Mouse (Mus musculus) thymus, postnatal 25 days (tissue): ENCODE data around the gene Cdk14.
"Not testable (repeated sequence)": the region's sequence is repeated elsewhere in the genome, so short reads cannot be mapped to it uniquely, and the experiment has no call there.

ENCODE experiments used
- DNase-seq: peaks from one replicate; pipeline ENCODE4 v3.0.0; 2022

Cdk14 gene

DNA sequence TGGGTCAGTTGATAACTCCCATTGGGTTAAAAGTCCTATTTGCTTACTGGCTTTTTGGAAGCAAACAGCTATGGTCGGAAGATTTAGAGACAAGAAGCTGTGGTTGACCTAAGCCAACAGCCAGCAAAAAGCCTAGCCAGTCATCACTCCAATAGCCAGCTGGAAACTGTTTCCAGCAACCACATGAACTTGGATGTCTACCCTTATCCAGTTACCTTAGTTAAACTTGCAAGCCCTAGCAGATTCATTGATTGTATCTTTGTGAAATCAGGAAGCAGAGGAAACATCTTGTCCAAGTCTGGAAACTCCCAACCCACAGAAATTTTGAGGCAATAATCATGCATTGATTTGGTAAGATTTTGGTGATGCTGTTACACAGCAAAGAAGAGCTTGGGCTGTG lies 458.5 kb downstream of the Cdk14 start:
- DNase-seq = no peak

- DNase-seq = no peak
Observed at GRCm38 (mm10) chr5:4959446-4959845, 460.7 kb downstream of the Cdk14 start.

DNA sequence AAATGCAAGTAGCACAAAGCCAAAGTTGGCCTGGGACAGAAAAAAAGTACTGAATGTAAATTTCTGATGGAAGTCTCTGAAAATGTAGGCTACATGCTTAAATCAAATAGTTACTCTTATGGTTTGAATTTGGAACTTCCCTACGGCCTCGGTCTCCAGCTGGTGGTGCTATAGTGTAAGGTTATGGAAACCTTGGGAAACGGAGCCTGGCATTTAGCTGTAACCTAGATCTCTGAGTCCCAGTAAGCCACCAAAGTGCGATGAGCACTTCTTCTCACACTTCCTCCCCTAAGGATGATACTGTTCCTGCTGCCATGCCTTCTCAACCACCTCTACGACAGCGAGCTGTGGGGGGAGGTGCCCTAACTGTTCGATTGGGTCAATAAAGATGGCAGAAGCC lies 464.1 kb downstream of the Cdk14 start:
- DNase-seq = no peak

- DNase-seq = no peak
Observed at GRCm38 (mm10) chr5:4955392-4955791, 464.7 kb downstream of the Cdk14 start.

GRCm38 (mm10) chr5:4949433-4949832 lies 470.7 kb downstream of the Cdk14 start:
- no peak for DNase-seq

DNA sequence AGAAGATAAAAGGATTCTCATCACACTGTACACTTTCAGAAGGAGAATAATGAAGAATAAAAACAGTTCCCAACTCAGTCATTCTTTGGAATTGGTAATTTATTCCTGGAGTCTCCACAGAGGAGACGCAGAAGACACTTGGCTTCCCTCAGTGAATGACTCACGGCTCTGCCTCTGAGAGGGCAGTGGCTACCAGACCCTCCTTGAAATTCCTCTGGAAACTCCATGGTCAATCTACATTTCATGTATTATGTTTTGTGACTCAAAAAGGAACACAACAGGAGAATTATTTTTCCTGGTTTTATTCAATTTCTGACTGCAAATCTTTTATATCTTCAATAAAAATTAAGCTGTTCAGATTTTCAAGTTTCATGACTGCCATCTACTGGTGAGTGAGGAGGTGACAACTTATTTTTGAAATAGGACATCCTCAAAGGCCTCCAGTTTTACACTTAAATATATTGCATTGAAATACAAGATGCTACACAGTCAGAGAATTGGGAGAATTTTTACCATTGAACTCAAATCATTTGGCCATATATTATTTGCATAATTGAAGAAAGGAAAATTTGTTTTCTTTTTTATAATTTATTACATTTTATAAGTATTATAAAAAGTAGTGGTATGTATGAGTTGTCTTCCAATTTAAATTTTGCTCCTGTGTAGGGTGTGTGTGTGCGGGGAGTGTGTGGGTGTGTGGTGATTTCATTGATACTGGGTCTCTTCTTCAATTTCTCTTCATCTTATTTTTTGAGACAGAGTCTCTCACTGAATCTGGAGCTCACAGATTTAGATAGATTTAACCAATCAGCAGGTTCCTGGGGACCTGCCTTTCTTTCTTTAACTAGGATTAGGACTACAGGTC lies 471.8 kb downstream of the Cdk14 start:
- no peak for DNase-seq

DNA sequence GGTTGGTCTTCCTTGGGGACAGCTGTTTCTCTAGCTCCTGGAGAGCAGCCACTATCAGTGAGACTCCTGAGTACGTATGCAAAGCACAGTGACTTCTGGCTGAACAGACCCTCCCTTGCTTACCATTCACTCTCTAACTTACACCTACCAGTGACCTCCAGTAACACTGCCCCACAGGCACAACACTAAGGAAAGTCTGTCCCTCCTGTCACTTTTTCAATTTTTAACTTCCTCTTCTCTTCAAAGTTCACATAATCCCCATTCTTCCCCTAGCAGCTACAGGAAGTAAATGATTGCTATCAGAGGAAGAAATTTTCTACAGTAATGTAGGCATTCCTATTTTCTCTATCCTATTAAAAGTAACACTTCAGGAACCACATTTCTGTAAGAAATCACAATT lies 485.0 kb downstream of the Cdk14 start:
- DNase-seq = no peak

DNA sequence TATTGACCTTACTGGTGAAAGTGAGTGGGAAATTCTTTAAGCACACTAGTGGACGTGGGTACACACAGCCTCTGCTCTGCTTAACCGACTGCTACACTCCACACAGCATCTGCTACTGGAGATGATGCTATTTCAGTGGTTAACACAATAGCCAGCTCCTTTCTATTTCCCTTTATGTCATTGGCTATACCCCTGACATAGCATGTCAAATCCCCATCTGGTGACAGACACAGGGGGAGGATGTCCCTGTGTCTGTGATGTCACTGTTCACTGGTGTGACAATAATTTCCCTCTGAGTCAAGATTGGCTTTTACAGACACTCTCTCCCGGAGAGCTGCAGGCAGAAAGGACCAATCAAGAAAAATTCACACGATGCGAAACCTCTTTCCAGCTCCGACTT lies 485.6 kb downstream of the Cdk14 start:
- no peak for DNase-seq

DNA sequence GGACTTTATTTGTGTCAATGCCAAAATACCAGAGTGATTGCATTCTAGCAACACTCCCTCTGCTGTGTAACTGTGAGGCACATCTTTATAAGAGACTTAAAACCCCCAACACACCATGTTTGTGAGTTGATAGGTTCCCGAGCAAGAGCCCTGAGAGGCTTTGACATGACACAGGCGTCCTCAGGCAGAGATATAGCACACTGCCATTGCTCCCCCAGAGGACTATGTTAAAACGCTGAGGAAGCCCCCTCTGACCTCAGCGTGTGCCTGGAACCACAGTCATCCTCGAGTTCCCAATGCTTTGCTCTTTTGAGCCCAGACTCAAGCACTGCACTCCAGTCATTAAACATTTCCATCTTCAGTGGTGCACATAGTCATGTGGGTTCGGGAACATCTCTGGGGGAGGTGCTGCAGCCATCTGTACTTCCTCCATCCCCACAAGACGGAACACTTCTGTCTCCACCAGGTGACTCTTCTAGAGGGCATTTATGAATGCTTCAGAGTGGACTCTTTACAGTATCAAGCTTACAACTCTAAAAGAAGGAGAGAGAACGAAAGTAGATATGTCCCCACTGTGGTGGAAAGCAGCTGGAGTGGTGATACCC lies 488.5 kb downstream of the Cdk14 start:
- no peak for DNase-seq

DNA sequence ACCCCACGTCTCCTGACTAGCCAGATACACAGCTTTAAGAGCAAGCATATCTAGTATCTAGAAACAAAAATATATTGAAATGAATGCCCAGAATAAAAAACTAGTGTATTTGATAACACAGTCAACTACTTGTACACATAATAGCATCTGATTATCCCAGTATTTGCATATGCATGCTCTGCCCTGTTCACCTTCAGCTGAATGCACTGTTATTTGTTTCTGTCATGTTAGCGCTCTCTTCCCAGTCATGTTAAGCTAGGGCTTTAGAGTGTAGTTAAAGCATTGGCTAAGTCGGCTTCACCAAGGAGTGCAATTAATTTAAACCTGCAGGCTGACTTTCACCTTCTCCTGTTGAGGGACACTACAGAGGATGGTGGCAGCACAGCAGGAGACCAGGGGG lies 490.5 kb downstream of the Cdk14 start:
- no peak for DNase-seq

- DNase-seq = no peak
Observed at GRCm38 (mm10) chr5:4924866-4925265, 495.2 kb downstream of the Cdk14 start.

GRCm38 (mm10) chr5:4918376-4918775 lies 501.7 kb downstream of the Cdk14 start:
- DNase-seq = peak; percentile 22

GRCm38 (mm10) chr5:4917743-4918142 lies 502.4 kb downstream of the Cdk14 start:
- no peak for DNase-seq

DNA sequence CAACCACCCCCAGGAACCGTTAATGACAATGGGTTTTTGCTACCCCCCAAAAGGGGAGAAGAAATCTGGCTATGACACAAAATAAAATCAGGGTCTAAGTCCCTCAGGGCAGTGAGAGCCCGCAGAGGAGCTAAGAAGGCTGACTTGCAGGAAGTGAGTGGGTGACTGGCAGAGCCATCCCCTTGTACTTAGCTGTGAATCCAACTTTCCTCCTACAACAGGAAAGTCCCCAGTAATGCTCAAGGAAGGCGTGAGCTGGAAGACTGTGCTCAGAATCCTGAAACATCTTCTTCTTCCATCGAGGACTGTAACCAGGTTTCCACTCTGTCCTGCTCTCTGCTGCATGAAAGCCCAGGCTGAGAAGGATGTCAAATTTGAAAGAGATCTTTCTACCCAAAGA lies 502.8 kb downstream of the Cdk14 start:
- DNase-seq = no peak

DNA sequence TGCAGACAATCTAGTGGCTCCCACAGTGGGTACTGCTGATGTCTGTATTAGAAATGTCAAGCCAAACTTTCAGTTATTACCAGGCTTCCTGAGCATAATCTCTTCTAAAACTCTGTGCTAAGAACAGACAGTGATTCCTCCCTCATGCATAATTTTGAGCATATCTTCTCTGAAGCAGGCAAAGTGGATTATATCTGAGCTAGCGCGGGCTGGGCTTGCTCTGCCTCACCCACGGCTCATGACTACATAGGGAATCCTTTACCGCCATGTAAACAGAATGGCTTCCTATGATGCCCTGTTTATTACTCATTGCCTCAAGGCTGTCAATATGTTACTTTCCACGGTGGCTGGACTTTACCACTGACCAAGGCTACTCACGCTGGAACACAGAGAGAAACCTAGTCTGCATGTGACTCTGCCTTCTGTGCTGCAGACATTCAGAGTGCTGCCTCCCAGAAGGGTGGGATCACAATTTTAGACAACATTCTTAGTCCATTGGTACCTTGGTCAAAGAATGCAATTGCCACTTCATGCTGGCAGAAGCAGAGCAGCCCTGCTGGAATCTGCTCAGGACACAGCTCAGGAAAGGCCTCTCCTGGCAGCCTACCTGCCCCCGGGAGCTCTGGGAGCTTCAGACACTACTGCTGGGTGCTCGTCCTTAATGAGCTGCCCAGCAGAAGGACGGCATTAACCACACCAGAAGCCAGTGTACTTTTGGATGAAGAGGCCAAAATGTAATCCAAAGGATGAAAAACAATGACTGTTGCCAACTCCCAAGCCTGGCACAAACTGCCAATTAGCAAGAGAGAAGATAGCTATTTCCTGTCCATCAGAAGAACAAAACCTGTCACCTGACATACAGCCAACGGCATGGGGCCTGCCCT lies 503.5 kb downstream of the Cdk14 start:
- no peak for DNase-seq

- not testable (repeated sequence) for DNase-seq
Observed at GRCm38 (mm10) chr5:4904911-4905310, 515.2 kb downstream of the Cdk14 start.

GRCm38 (mm10) chr5:4898241-4898640 lies 521.9 kb downstream of the Cdk14 start:
- no peak for DNase-seq

- DNase-seq = no peak
Observed at GRCm38 (mm10) chr5:4894988-4895387, 525.1 kb downstream of the Cdk14 start.

GRCm38 (mm10) chr5:4893852-4894207 lies 526.3 kb downstream of the Cdk14 start:
- DNase-seq = no peak

GRCm38 (mm10) chr5:4893206-4893851 lies 526.8 kb downstream of the Cdk14 start:
- DNase-seq = no peak

GRCm38 (mm10) chr5:4892734-4893133 lies 527.4 kb downstream of the Cdk14 start:
- no peak for DNase-seq

GRCm38 (mm10) chr5:4891862-4892704 lies 528.0 kb downstream of the Cdk14 start:
- DNase-seq = no peak
